Mouse (Mus musculus): ENCODE results near the gene Cd276. TPM values are rescaled to one million over a fixed set of nuclear protein-coding genes. Genes with fewer than 3 reads are reported as not detected.

Gene Cd276
- polyA plus RNA-seq, 1 experiment from 2014 or later: 39.2 TPM

GRCm38 (mm10) chr9:58507216-58508005 lies 47.8 kb downstream of the Cd276 start:
- WGBS: 70% methylated on average over 8 of the region's 8 CpGs
- Histone ChIP-seq H3K4me3 (no peak overlapping the region), H3K9ac (no peak overlapping the region), H3K9me3 (replicated peaks) (peaks cover 3% of the 10 kb centered on the region; the same call in 1 of the 2 replicates), H3K36me3 (no peaks in the 10 kb centered on the region), H3K27ac (ENCODE audit: poor library complexity, severe bottlenecking) (no peak overlapping the region), H3K27me3 (replicated peaks) (0 out of 2 replicates have a peak, but pooled peaks cover 2% of the 10 kb centered on the region), H3K4me2 (no peak overlapping the region), H3K4me1 (replicated peaks) (no peaks in the 10 kb centered on the region)
- ATAC-seq (ENCODE audit: insufficient number of reproducible peaks, low FRiP score): no peak

GRCm38 (mm10) chr9:58500946-58501345 lies 54.3 kb downstream of the Cd276 start:
- no peak overlapping the region for H3K9ac ChIP-seq
- peaks cover 19% of the 10 kb centered on the region for H3K27me3 ChIP-seq (replicated peaks)
- WGBS: 75% methylated on average over 5 of the region's 5 CpGs
- H3K9me3 ChIP-seq (replicated peaks): no peaks in the 10 kb centered on the region
- no peak overlapping the region for H3K27ac ChIP-seq (ENCODE audit: poor library complexity, severe bottlenecking)
- ATAC-seq (ENCODE audit: insufficient number of reproducible peaks, low FRiP score): no peak
- H3K4me1 ChIP-seq (replicated peaks): peaks cover 5% of the 10 kb centered on the region
- no peaks in the 10 kb centered on the region for H3K36me3 ChIP-seq
- H3K4me2 ChIP-seq: no peak overlapping the region
- no peak overlapping the region for H3K4me3 ChIP-seq

GRCm38 (mm10) chr9:58497942-58498341 lies 57.3 kb downstream of the Cd276 start:
- H3K4me1 ChIP-seq (replicated peaks): peaks cover 5% of the 10 kb centered on the region
- H3K9me3 ChIP-seq (replicated peaks): no peaks in the 10 kb centered on the region
- no peak overlapping the region for H3K9ac ChIP-seq
- H3K27ac ChIP-seq (ENCODE audit: poor library complexity, severe bottlenecking): no peak overlapping the region
- no peak overlapping the region for H3K4me3 ChIP-seq
- ATAC-seq (ENCODE audit: insufficient number of reproducible peaks, low FRiP score): no peak
- peaks cover 24% of the 10 kb centered on the region for H3K27me3 ChIP-seq (replicated peaks)
- no peaks in the 10 kb centered on the region for H3K36me3 ChIP-seq
- no peak overlapping the region for H3K4me2 ChIP-seq
- WGBS: 70% methylated on average over 4 of the region's 4 CpGs

GRCm38 (mm10) chr9:58496470-58497182 lies 58.6 kb downstream of the Cd276 start:
- no peak for ATAC-seq (ENCODE audit: insufficient number of reproducible peaks, low FRiP score)
- 25% methylated on average over 4 of the region's 4 CpGs for WGBS
- Histone ChIP-seq H3K9me3 (replicated peaks) (no peaks in the 10 kb centered on the region), H3K27ac (ENCODE audit: poor library complexity, severe bottlenecking) (no peak overlapping the region), H3K4me1 (replicated peaks) (peaks cover 5% of the 10 kb centered on the region), H3K4me2 (no peak overlapping the region), H3K4me3 (no peak overlapping the region), H3K9ac (no peak overlapping the region), H3K27me3 (replicated peaks) (peaks cover 32% of the 10 kb centered on the region), H3K36me3 (no peaks in the 10 kb centered on the region)

- Histone ChIP-seq H3K9ac (no peak overlapping the region), H3K4me2 (no peak overlapping the region)
Measured at GRCm38 (mm10) chr9:58495035-58495434, 60.2 kb downstream of the Cd276 start.

GRCm38 (mm10) chr9:58490391-58490790 lies 64.8 kb downstream of the Cd276 start:
- no peak overlapping the region; the same call in 1 of the 2 replicates for H3K9ac ChIP-seq
- H3K27ac ChIP-seq (ENCODE audit: poor library complexity, severe bottlenecking): no peak overlapping the region
- no peaks in the 10 kb centered on the region for H3K9me3 ChIP-seq (replicated peaks)
- WGBS: 60% methylated on average over 2 of the region's 2 CpGs
- H3K4me1 ChIP-seq (replicated peaks): peaks cover 15% of the 10 kb centered on the region
- no peaks in the 10 kb centered on the region for H3K36me3 ChIP-seq
- H3K27me3 ChIP-seq (replicated peaks): peaks cover 60% of the 10 kb centered on the region
- no peak overlapping the region; the same call in 1 of the 2 replicates for H3K4me2 ChIP-seq
- ATAC-seq (ENCODE audit: insufficient number of reproducible peaks, low FRiP score): no peak
- H3K4me3 ChIP-seq: no peak overlapping the region

More at GRCm38 (mm10) chr9:58495035-58495434, 60.2 kb downstream of the Cd276 start:
- Histone ChIP-seq H3K27me3 (replicated peaks) (peaks cover 44% of the 10 kb centered on the region), H3K4me3 (no peak overlapping the region), H3K4me1 (replicated peaks) (peaks cover 8% of the 10 kb centered on the region), H3K36me3 (no peaks in the 10 kb centered on the region), H3K27ac (ENCODE audit: poor library complexity, severe bottlenecking) (no peak overlapping the region), H3K9me3 (replicated peaks) (no peaks in the 10 kb centered on the region)
- ATAC-seq (ENCODE audit: insufficient number of reproducible peaks, low FRiP score): no peak
- 68% methylated on average over 2 of the region's 2 CpGs for WGBS

GRCm38 (mm10) chr9:58489865-58490165 lies 65.4 kb downstream of the Cd276 start:
- Histone ChIP-seq H3K4me3 (peak overlapping the region; percentile 61), H3K36me3 (no peaks in the 10 kb centered on the region), H3K9me3 (replicated peaks) (no peaks in the 10 kb centered on the region), H3K27ac (ENCODE audit: poor library complexity, severe bottlenecking) (no peak overlapping the region), H3K4me1 (replicated peaks) (peaks cover 15% of the 10 kb centered on the region), H3K9ac (peak overlapping the region; percentile 51), H3K27me3 (replicated peaks) (peaks cover 63% of the 10 kb centered on the region), H3K4me2 (peak overlapping the region; percentile 92)
- no peak for ATAC-seq (ENCODE audit: insufficient number of reproducible peaks, low FRiP score)
- WGBS: 7% methylated on average over 7 of the region's 7 CpGs

GRCm38 (mm10) chr9:58489133-58489864 lies 65.9 kb downstream of the Cd276 start:
- Histone ChIP-seq H3K9me3 (replicated peaks) (no peaks in the 10 kb centered on the region), H3K4me2 (peak overlapping the region; percentile 92), H3K9ac (peak overlapping the region; percentile 82), H3K4me1 (replicated peaks) (peaks cover 15% of the 10 kb centered on the region), H3K27me3 (replicated peaks) (peaks cover 66% of the 10 kb centered on the region), H3K27ac (ENCODE audit: poor library complexity, severe bottlenecking) (no peak overlapping the region), H3K36me3 (no peaks in the 10 kb centered on the region), H3K4me3 (peak overlapping the region; percentile 61)
- WGBS: under 1% methylated on average over 13 of the region's 13 CpGs
- ATAC-seq (ENCODE audit: insufficient number of reproducible peaks, low FRiP score): peak; percentile 12; the same call in 1 of the 2 replicates

GRCm38 (mm10) chr9:58487851-58488801 lies 67.1 kb downstream of the Cd276 start, which contains the start of gene Insyn1:
TSS of gene Insyn1 (plus strand) at chr9:58488603.
- peak; percentile 61 for ATAC-seq (ENCODE audit: insufficient number of reproducible peaks, low FRiP score)
- Histone ChIP-seq H3K27me3 (replicated peaks) (peaks cover 76% of the 10 kb centered on the region), H3K4me3 (peak within 1 kb of the TSS; percentile 61), H3K9me3 (replicated peaks) (no peaks in the 10 kb centered on the region), H3K36me3 (no peaks in the 10 kb centered on the region), H3K27ac (ENCODE audit: poor library complexity, severe bottlenecking) (0 out of 2 replicates have a peak within 1 kb of the TSS, but pooled peaks have one; percentile 15), H3K9ac (peak within 1 kb of the TSS; percentile 82), H3K4me1 (replicated peaks) (peaks cover 15% of the 10 kb centered on the region), H3K4me2 (peak within 1 kb of the TSS; percentile 92)
- under 1% methylated on average over 100 of the region's 104 CpGs for WGBS

GRCm38 (mm10) chr9:58487076-58487475 lies 68.2 kb downstream of the Cd276 start:
- Histone ChIP-seq H3K27me3 (replicated peaks) (peaks cover 79% of the 10 kb centered on the region), H3K4me3 (no peak overlapping the region), H3K9ac (no peak overlapping the region), H3K4me1 (replicated peaks) (peaks cover 15% of the 10 kb centered on the region), H3K36me3 (no peaks in the 10 kb centered on the region), H3K27ac (ENCODE audit: poor library complexity, severe bottlenecking) (no peak overlapping the region), H3K9me3 (replicated peaks) (no peaks in the 10 kb centered on the region), H3K4me2 (no peak overlapping the region)
- WGBS: 8% methylated on average over 3 of the region's 3 CpGs
- ATAC-seq (ENCODE audit: insufficient number of reproducible peaks, low FRiP score): no peak
